Mouse (Mus musculus) bone marrow, adult 2 months (tissue): ENCODE results near the gene Itih2.

Experiments used
- CTCF ChIP-seq: fragments of 200-500 bp; IDR thresholded peaks from 2 replicates; pipeline ENCODE4 v1.5.1; 2011; ENCODE audit warnings: low read length, control low read depth; ENCODE audit not compliant: control insufficient read depth, insufficient read depth
- POLR2A ChIP-seq: fragments of 200-500 bp; IDR thresholded peaks from 2 replicates; pipeline ENCODE4 v1.6.1; 2011; ENCODE audit warnings: low read depth, mild to moderate bottlenecking, control low read depth, low read length, borderline replicate concordance; ENCODE audit not compliant: control insufficient read depth

GRCm38 (mm10) chr2:10071751-10072150 is 59.4 kb downstream of the Itih2 start:
- TF ChIP-seq CTCF (no peak), POLR2A (no peak)
